Mouse (Mus musculus) lung, embryonic 15.5 days (tissue): ENCODE data around the gene Itgav. TPM values are rescaled to one million over a fixed set of nuclear protein-coding genes. Genes with fewer than 3 reads are reported as not detected.

Experiments
- ATAC-seq: fragments of 200-750 bp; cut with Nextera tagmentation; 2 replicates; pipeline ENCODE4 v1.8.0; 2017; ENCODE audit warnings: moderate number of reproducible peaks, borderline replicate concordance; ENCODE audit not compliant: low FRiP score, low TSS enrichment; ENCODE audit errors: extremely low read depth
- H3K27ac ChIP-seq: fragments of 300-500 bp; sonication (generic); 2 replicates; pipeline ENCODE4 v1.5.1; 2015; ENCODE audit warnings: moderate library complexity, mild to moderate bottlenecking, inconsistent platforms
- H3K27me3 ChIP-seq: fragments of 300-500 bp; sonication (generic); 2 replicates; pipeline ENCODE4 v1.6.1; 2015; ENCODE audit warnings: inconsistent platforms
- H3K36me3 ChIP-seq: fragments of 300-500 bp; sonication (generic); 2 replicates; pipeline ENCODE4 v1.6.1; 2015; ENCODE audit warnings: inconsistent platforms
- H3K4me1 ChIP-seq: fragments of 300-500 bp; sonication (generic); 2 replicates; pipeline ENCODE4 v1.6.1; 2015; ENCODE audit warnings: inconsistent platforms
- H3K4me2 ChIP-seq: fragments of 300-500 bp; sonication (generic); 2 replicates; pipeline ENCODE4 v1.6.1; 2015; ENCODE audit warnings: inconsistent platforms, mild to moderate bottlenecking, moderate library complexity
- H3K4me3 ChIP-seq: fragments of 300-500 bp; sonication (generic); 2 replicates; pipeline ENCODE4 v1.5.1; 2015; ENCODE audit warnings: mild to moderate bottlenecking, inconsistent platforms
- H3K9ac ChIP-seq: fragments of 300-500 bp; sonication (generic); 2 replicates; pipeline ENCODE4 v1.6.1; 2015; ENCODE audit warnings: inconsistent platforms
- H3K9me3 ChIP-seq: fragments of 300-500 bp; sonication (generic); 2 replicates; pipeline ENCODE4 v1.6.1; 2016; ENCODE audit warnings: inconsistent platforms
- WGBS: fragments of 180-500 bp; shearing (Covaris S2); methylation state at CpG from one replicate; pipeline ENCODE4 v1.1.7; 2015; 5-methylcytosine and 5-hydroxymethylcytosine counted together
- polyA plus RNA-seq: library from polyadenylated mRNA; unstranded; fragments of >200 nt; fragmentation: Nextera tagmentation; extraction: Ambion mirVana; gene quantifications from 2 replicates; pipeline ENCODE4 v1.2.1, GENCODE M21; 2015

Gene Itgav
- polyA plus RNA-seq, 1 experiment from 2014 or later = 64.8 TPM

DNA sequence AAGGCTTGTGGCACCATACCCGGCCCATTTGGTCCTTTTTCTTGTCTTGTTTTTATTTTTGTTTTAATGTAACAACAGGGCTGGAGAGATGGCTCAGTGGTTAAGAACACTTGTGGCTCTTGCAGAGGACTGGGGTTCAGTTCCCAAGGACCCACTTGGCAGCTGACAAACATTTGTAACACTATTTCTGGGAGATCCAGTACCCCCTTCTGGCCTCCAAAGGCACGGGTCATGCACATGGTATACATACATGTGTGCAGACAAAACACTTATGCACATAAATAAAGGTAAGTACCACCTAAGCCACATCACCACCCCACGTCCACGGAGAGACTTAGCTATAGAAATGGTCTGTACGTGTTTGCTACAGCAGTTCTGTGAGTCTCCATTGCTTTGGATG, 12.6 kb downstream of the Itgav start:
- no peak for ATAC-seq

DNA sequence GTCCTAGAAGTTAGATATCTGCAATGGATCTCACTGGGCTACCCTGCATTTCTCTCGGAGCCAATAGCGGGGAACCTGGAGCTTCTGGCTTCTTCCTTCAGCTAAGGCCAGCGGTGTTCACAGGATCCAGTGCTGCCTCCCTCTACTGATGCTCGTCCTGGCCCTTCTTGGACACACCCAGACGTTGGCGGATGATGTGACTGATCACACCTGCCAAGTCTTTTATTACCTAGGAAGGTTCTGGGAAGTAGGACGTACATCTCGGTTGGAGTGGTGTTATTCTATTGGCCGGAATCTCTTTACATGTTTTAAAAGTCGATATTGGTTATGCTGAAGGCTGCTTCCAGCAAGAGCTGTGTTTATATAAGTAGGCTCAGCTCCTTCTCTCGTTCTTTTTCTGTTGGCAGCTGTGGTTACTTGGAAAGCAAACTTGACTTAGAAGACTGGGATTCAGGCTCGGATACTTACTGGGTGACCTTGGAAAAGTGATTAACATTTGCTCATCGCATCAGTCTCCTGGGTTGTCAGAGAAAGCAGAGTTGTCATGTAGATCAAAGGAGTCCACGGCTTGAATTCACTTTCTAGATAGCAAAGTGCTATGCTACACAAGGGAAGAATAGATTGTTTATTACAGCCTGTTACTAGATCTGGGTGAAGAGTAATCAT, 14.5 kb downstream of the Itgav start:
- H3K9me3 ChIP-seq = no peaks in the 10 kb centered on the region
- WGBS = 64% methylated on average over 14 of the region's 14 CpGs
- peak overlapping the region; percentile 33; the same call in 1 of the 2 replicates for H3K27ac ChIP-seq
- peaks cover 12% of the 10 kb centered on the region; the same call in 1 of the 2 replicates for H3K36me3 ChIP-seq
- H3K4me1 ChIP-seq = peaks cover 39% of the 10 kb centered on the region
- no peak overlapping the region for H3K4me2 ChIP-seq
- no peaks in the 10 kb centered on the region for H3K27me3 ChIP-seq
- no peak for ATAC-seq
- H3K9ac ChIP-seq = no peak overlapping the region
- no peak overlapping the region for H3K4me3 ChIP-seq

More for the DNA sequence above, 12.6 kb downstream of the Itgav start:
- H3K4me2 ChIP-seq = no peak overlapping the region
- H3K4me3 ChIP-seq = no peak overlapping the region
- no peaks in the 10 kb centered on the region for H3K27me3 ChIP-seq
- 83% methylated on average over 5 of the region's 5 CpGs for WGBS
- no peak overlapping the region for H3K9ac ChIP-seq
- H3K4me1 ChIP-seq = peaks cover 32% of the 10 kb centered on the region
- peaks cover 12% of the 10 kb centered on the region; the same call in 1 of the 2 replicates for H3K36me3 ChIP-seq
- H3K27ac ChIP-seq = no peak overlapping the region
- no peaks in the 10 kb centered on the region for H3K9me3 ChIP-seq

GRCm38 (mm10) chr2:83739461-83740124, 15.4 kb downstream of the Itgav start:
- ATAC-seq = no peak
- Histone ChIP-seq H3K9ac (no peak overlapping the region), H3K4me2 (no peak overlapping the region), H3K9me3 (no peaks in the 10 kb centered on the region), H3K4me1 (peaks cover 31% of the 10 kb centered on the region), H3K27ac (no peak overlapping the region), H3K27me3 (no peaks in the 10 kb centered on the region), H3K36me3 (peaks cover 12% of the 10 kb centered on the region; the same call in 1 of the 2 replicates), H3K4me3 (no peak overlapping the region)
- WGBS = 56% methylated on average over 9 of the region's 9 CpGs

DNA sequence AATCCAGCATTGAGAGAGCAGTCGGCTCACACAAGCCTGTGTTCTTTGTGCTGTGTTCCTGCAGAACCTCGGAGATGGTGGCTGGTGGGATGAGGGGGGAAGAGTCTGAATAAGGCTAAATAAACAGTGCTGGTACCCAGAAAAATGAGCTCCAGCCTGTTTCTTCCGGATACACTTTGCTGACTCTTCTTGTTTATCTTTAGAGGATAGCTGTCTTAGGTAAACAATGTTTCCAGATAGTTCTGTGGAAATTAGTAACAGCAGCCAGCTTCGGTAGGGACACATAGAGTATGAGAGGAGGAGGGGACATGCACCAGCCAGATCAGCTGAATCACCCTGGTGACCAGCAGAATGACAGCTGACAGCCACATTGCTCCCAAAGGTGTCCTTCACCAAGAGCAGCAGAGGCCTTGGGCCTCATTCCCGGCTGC, 16.4 kb downstream of the Itgav start:
- H3K9me3 ChIP-seq = no peaks in the 10 kb centered on the region
- H3K4me3 ChIP-seq = no peak overlapping the region
- H3K4me2 ChIP-seq = no peak overlapping the region
- H3K36me3 ChIP-seq = peaks cover 12% of the 10 kb centered on the region; the same call in 1 of the 2 replicates
- H3K27me3 ChIP-seq = no peaks in the 10 kb centered on the region
- H3K27ac ChIP-seq = no peak overlapping the region
- peaks cover 25% of the 10 kb centered on the region for H3K4me1 ChIP-seq
- ATAC-seq = no peak
- H3K9ac ChIP-seq = no peak overlapping the region
- WGBS = 15% methylated on average over 5 of the region's 5 CpGs

GRCm38 (mm10) chr2:83742210-83742609, 18.0 kb downstream of the Itgav start:
- H3K4me3 ChIP-seq = no peak overlapping the region
- peaks cover 7% of the 10 kb centered on the region; the same call in 1 of the 2 replicates for H3K36me3 ChIP-seq
- H3K27me3 ChIP-seq = no peaks in the 10 kb centered on the region
- no peak overlapping the region for H3K9ac ChIP-seq
- H3K9me3 ChIP-seq = no peaks in the 10 kb centered on the region
- 12% methylated on average over 9 of the region's 9 CpGs for WGBS
- no peak overlapping the region for H3K4me2 ChIP-seq
- H3K27ac ChIP-seq = peak overlapping the region; percentile 15
- H3K4me1 ChIP-seq = peaks cover 25% of the 10 kb centered on the region
- peak; percentile 71; the same call in 1 of the 2 replicates for ATAC-seq

- H3K4me1 ChIP-seq = peaks cover 25% of the 10 kb centered on the region
- no peak for ATAC-seq
- no peak overlapping the region for H3K4me3 ChIP-seq
- H3K4me2 ChIP-seq = no peak overlapping the region
- no peaks in the 10 kb centered on the region for H3K27me3 ChIP-seq
- no peaks in the 10 kb centered on the region for H3K9me3 ChIP-seq
- H3K27ac ChIP-seq = 0 out of 2 replicates have a peak overlapping the region, but pooled peaks have one; percentile 15
- no peak overlapping the region for H3K9ac ChIP-seq
- WGBS = 85% methylated on average over 2 of the region's 2 CpGs
- H3K36me3 ChIP-seq = peaks cover 11% of the 10 kb centered on the region; the same call in 1 of the 2 replicates
Measured at GRCm38 (mm10) chr2:83742836-83743235, 18.6 kb downstream of the Itgav start.

GRCm38 (mm10) chr2:83744276-83744952, 20.2 kb downstream of the Itgav start:
- Histone ChIP-seq H3K27me3 (no peaks in the 10 kb centered on the region), H3K9ac (no peak overlapping the region), H3K4me3 (no peak overlapping the region), H3K9me3 (no peaks in the 10 kb centered on the region), H3K27ac (no peak overlapping the region), H3K36me3 (peaks cover 17% of the 10 kb centered on the region), H3K4me2 (no peak overlapping the region), H3K4me1 (peaks cover 23% of the 10 kb centered on the region)
- WGBS = 66% methylated on average over 9 of the region's 9 CpGs
- no peak for ATAC-seq

GRCm38 (mm10) chr2:83745257-83745656, 21.1 kb downstream of the Itgav start:
- ATAC-seq = no peak

GRCm38 (mm10) chr2:83748581-83749118, 24.5 kb downstream of the Itgav start:
- Histone ChIP-seq H3K36me3 (peaks cover 17% of the 10 kb centered on the region), H3K27me3 (no peaks in the 10 kb centered on the region), H3K4me1 (no peaks in the 10 kb centered on the region), H3K27ac (no peak overlapping the region), H3K9me3 (no peaks in the 10 kb centered on the region), H3K9ac (no peak overlapping the region), H3K4me2 (no peak overlapping the region), H3K4me3 (no peak overlapping the region)
- WGBS = 95% methylated on average over 10 of the region's 10 CpGs
- peak; percentile 52; the same call in 1 of the 2 replicates for ATAC-seq

More at GRCm38 (mm10) chr2:83745257-83745656, 21.1 kb downstream of the Itgav start:
- Histone ChIP-seq H3K4me3 (no peak overlapping the region), H3K9me3 (no peaks in the 10 kb centered on the region), H3K9ac (no peak overlapping the region), H3K27me3 (no peaks in the 10 kb centered on the region), H3K4me1 (peaks cover 17% of the 10 kb centered on the region), H3K36me3 (peaks cover 17% of the 10 kb centered on the region), H3K4me2 (no peak overlapping the region), H3K27ac (no peak overlapping the region)
- 45% methylated on average over 6 of the region's 6 CpGs for WGBS

- no peaks in the 10 kb centered on the region for H3K27me3 ChIP-seq
- no peaks in the 10 kb centered on the region for H3K9me3 ChIP-seq
- H3K9ac ChIP-seq = no peak overlapping the region
- no peak overlapping the region for H3K27ac ChIP-seq
- H3K36me3 ChIP-seq = peaks cover 23% of the 10 kb centered on the region
- no peak overlapping the region for H3K4me2 ChIP-seq
- no peak overlapping the region for H3K4me3 ChIP-seq
- no peaks in the 10 kb centered on the region for H3K4me1 ChIP-seq
- 90% methylated on average over 5 of the region's 5 CpGs for WGBS
- no peak for ATAC-seq
Measured at GRCm38 (mm10) chr2:83753008-83753407, 28.8 kb downstream of the Itgav start.

DNA sequence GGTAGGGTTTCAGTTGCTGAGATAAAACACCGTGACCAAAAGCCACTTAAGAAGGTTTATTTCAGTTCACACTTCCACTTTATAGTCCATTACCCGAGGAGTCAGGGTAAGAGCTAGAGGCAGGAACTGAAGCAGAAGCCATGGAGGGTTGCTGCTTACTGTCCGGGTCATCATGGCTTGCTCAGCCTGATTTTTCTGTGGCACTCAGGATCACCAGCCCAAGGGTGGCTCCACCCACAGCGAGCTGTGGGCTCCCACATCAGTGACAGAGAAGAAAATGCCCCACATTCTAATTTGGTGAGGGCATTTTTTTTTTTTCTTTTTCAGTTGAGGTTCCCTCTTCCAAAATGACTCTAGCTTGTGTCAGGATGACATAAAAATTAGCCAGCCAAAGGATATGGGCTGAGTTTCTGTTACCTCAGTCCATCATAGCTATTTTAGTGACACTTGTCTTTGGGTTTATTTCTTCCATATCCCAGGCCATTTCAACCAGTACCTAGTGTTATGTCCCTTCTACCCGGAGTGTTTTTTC, 30.2 kb downstream of the Itgav start:
- Histone ChIP-seq H3K4me3 (no peak overlapping the region), H3K9ac (no peak overlapping the region), H3K27me3 (no peaks in the 10 kb centered on the region), H3K36me3 (peaks cover 12% of the 10 kb centered on the region), H3K4me2 (no peak overlapping the region), H3K4me1 (peaks cover 3% of the 10 kb centered on the region; the same call in 1 of the 2 replicates), H3K27ac (no peak overlapping the region), H3K9me3 (no peaks in the 10 kb centered on the region)
- 68% methylated on average over 5 of the region's 5 CpGs for WGBS
- ATAC-seq = no peak
